20 mouse cellular contexts compared by ENCODE assay signal in genomic region chr13:101935843-101936242, GRCm38 (mm10).
DNase-seq lines count a peak whose midpoint lies in the region; ATAC-seq lines count a peak whose summit lies in the region.
"Had no signal": no experiment of that assay in that cellular context is flagged by ENCODE, and none has a peak within 500 bp of the region (broad histone marks: within the 10 kb centered on the region; RNA-seq: fewer than 3 reads in every experiment).

No protein-coding gene starts in this region.

- H3K27ac ChIP-seq in forebrain, embryonic 12.5 days = no peak overlapping the region
- H3K27ac ChIP-seq: midbrain, embryonic 10.5 days; neural tube, embryonic 12.5 days had no signal

- H3K9ac ChIP-seq in forebrain, embryonic 12.5 days = no peak overlapping the region
- H3K9ac ChIP-seq: forebrain, postnatal 0 days; heart, embryonic 12.5 days; liver, postnatal 0 days; neural tube, embryonic 12.5 days had no signal

- no peaks in the 10 kb centered on the region for H3K9me3 ChIP-seq in forebrain, embryonic 12.5 days
- H3K9me3 ChIP-seq: heart, embryonic 12.5 days; midbrain, embryonic 10.5 days; neural tube, embryonic 12.5 days had no signal

- H3K4me3 ChIP-seq in forebrain, embryonic 12.5 days (replicated peaks) = no peak overlapping the region
- H3K4me3 ChIP-seq: erythroblast, embryonic 14.5 days; heart, embryonic 12.5 days; midbrain, embryonic 10.5 days; neural tube, embryonic 12.5 days had no signal

- 60% methylated on average over 4 of the region's 4 CpGs for WGBS in forebrain, embryonic 12.5 days

- DNase-seq in CD4-positive, CD25-positive, alpha-beta regulatory T cell, adult 2 months (ENCODE audit: low read depth, low spot score) = peak; percentile 10
- DNase-seq in right cerebral cortex, adult 2 months (ENCODE audit: low spot score in 2 of 2) = peak; percentile 14 to 20
- no peak for DNase-seq in right cerebral cortex, postnatal 10 days (ENCODE audit: low spot score in 2 of 2)
- DNase-seq in cerebellum, adult 8-10 months = no peak
- DNase-seq: adrenal gland, postnatal 14 days; cerebellum, adult 2 months; forebrain, postnatal 0 days; kidney, adult 8-10 months; kidney, postnatal 4 days; liver; liver, postnatal 0 days; right cerebral cortex, postnatal 4 days had no signal

- no peak for ATAC-seq in CD4-positive, CD25-positive, alpha-beta regulatory T cell, adult 4 months
- ATAC-seq in megakaryocyte progenitor cell, adult 5-6 weeks (replicated peaks; ENCODE audit: poor library complexity) = peak; percentile 62
- ATAC-seq in cerebellum, adult (ENCODE audit: insufficient number of reproducible peaks, low FRiP score, low TSS enrichment) = no peak
- no peak for ATAC-seq in forebrain, embryonic 12.5 days (ENCODE audit: low FRiP score)
- ATAC-seq: forebrain, postnatal 0 days; liver, postnatal 0 days had no signal

- no peaks in the 10 kb centered on the region for H3K4me1 ChIP-seq in forebrain, embryonic 12.5 days
- H3K4me1 ChIP-seq: midbrain, embryonic 10.5 days; neural tube, embryonic 12.5 days had no signal

- no peak overlapping the region for H3K4me2 ChIP-seq in forebrain, embryonic 12.5 days
- H3K4me2 ChIP-seq: heart, embryonic 12.5 days; neural tube, embryonic 12.5 days had no signal

- H3K36me3 ChIP-seq in forebrain, embryonic 12.5 days (replicated peaks) = no peaks in the 10 kb centered on the region
- H3K36me3 ChIP-seq: heart, embryonic 12.5 days; midbrain, embryonic 10.5 days; neural tube, embryonic 12.5 days had no signal

- H3K27me3 ChIP-seq in forebrain, embryonic 12.5 days = no peaks in the 10 kb centered on the region
- H3K27me3 ChIP-seq: heart, embryonic 12.5 days; neural tube, embryonic 12.5 days had no signal

Comparison
In these comparisons a context has a peak if more than half of its experiments do, and no peak if none do; other contexts are left out.
1. DNase-seq: peak in CD4-positive, CD25-positive, alpha-beta regulatory T cell, adult 2 months (single experiment) and right cerebral cortex, adult 2 months (2 of 2); none in right cerebral cortex, postnatal 10 days (0 of 2) and cerebellum, adult 8-10 months (single experiment).